Mouse (Mus musculus): ENCODE results near the gene Med10. TPM values are rescaled to one million over a fixed set of nuclear protein-coding genes. Genes with fewer than 3 reads are reported as not detected.

Med10 gene
- polyA plus RNA-seq, 1 experiment from 2014 or later = 170 TPM

GRCm38 (mm10) chr13:69809681-69810611 lies 7.8 kb downstream of the Med10 start:
- peaks cover 11% of the 10 kb centered on the region for H3K4me1 ChIP-seq
- under 1% methylated on average over 55 of the region's 55 CpGs for WGBS
- no peaks in the 10 kb centered on the region for H3K27me3 ChIP-seq (ENCODE audit: low read depth, poor library complexity, severe bottlenecking)
- H3K4me3 ChIP-seq = peak overlapping the region; percentile 89
- peak; percentile 95 for DNase-seq (ENCODE audit: low spot score)
- H3K27ac ChIP-seq = peak overlapping the region; percentile 90
- H3K9me3 ChIP-seq (replicated peaks) = no peaks in the 10 kb centered on the region
- H3K36me3 ChIP-seq = peaks cover 39% of the 10 kb centered on the region

- DNase-seq (ENCODE audit: low spot score) = no peak
- H3K27ac ChIP-seq = no peak overlapping the region
- peak overlapping the region; percentile 89 for H3K4me3 ChIP-seq
- H3K4me1 ChIP-seq = peaks cover 11% of the 10 kb centered on the region
- peaks cover 50% of the 10 kb centered on the region for H3K36me3 ChIP-seq
- WGBS = 93% methylated on average over 14 of the region's 14 CpGs
- no peaks in the 10 kb centered on the region for H3K27me3 ChIP-seq (ENCODE audit: low read depth, poor library complexity, severe bottlenecking)
- H3K9me3 ChIP-seq (replicated peaks) = no peaks in the 10 kb centered on the region
Observed at GRCm38 (mm10) chr13:69810936-69811680, 8.9 kb downstream of the Med10 start.

DNA sequence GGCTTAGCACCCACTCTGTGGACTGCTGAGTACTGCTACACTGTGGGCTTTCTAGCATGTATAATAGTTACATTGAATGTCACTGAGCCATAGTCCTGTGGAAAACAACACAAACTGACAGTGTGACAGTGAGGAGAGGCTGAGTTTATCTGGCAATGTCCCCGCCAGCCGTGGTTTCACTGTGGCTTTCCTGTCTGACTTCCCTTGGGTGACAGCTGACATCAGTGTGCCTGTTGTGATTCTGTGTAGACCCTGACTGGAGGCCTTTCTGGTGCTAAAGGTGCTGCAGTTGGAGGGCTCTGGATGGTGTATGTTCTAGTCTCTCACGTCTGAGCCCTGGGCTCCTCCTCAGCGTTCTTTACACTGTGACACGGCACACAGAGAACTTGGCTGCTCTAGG lies 11.7 kb downstream of the Med10 start:
- Histone ChIP-seq H3K4me1 (peaks cover 11% of the 10 kb centered on the region), H3K27me3 (ENCODE audit: low read depth, poor library complexity, severe bottlenecking) (no peaks in the 10 kb centered on the region), H3K36me3 (peaks cover 68% of the 10 kb centered on the region), H3K27ac (no peak overlapping the region), H3K4me3 (no peak overlapping the region), H3K9me3 (replicated peaks) (no peaks in the 10 kb centered on the region)
- WGBS = 91% methylated on average over 5 of the region's 5 CpGs
- DNase-seq (ENCODE audit: low spot score) = no peak

DNA sequence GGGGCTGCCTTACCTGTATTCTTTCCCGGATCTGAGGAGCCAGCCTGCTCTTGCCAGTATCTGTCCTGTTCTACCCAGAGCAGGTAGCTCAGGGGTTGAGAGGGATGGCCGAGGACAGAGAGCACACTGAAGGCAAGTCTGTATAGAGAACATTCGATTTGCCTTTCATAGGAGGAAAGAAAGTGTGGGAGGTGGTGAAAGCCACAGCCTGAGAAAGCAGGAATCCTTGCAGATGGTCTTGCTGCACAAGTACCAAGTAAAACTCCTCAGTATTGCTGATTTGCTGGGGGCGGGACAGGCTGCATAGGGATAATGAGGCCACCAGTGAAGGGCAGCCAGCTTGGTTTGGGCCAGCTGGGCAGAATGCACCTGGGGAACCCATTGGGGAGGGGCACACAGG lies 16.1 kb downstream of the Med10 start:
- WGBS = 86% methylated on average over 4 of the region's 4 CpGs
- Histone ChIP-seq H3K27ac (no peak overlapping the region), H3K4me1 (peaks cover 13% of the 10 kb centered on the region), H3K4me3 (no peak overlapping the region), H3K9me3 (replicated peaks) (no peaks in the 10 kb centered on the region), H3K27me3 (ENCODE audit: low read depth, poor library complexity, severe bottlenecking) (no peaks in the 10 kb centered on the region), H3K36me3 (peaks cover 46% of the 10 kb centered on the region)
- no peak for DNase-seq (ENCODE audit: low spot score)

- H3K27ac ChIP-seq = no peak overlapping the region
- 56% methylated on average over 3 of the region's 3 CpGs for WGBS
Observed at GRCm38 (mm10) chr13:69821169-69821822, 19.1 kb downstream of the Med10 start.

DNA sequence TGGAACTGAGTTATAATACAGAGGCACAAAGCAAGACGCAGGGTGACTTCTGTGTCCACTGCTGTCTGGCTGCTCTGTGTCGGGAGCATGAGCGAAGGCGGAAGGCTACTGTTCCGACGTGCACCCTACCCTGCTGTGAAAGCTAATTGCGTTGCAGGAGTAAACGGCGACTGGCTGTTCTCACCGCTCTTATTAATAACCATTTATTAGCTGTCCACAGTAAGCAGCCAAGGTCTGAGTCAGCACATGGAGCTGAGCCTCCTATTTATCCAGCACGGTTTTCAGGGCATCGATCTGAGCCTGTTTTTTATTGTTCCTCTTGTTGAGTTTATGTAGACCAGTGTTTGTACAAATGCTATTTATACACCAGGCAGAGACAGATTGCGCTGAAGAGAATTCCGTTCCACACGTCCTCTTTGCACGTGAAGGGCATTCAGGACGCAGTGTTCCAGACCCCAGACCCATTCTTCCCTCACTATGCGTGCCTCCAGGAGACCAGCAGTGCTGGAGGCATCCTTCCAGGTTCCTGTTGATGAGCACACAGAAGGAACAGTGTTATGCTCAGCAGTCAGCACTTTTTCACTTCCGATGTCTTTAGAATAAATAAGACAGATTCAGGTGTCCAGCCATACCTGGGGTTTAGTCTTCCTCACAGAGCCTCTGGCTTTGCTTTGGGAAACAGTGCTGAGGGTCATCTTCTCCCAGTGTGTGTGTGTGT lies 21.9 kb downstream of the Med10 start:
- H3K4me3 ChIP-seq = no peak overlapping the region
- no peaks in the 10 kb centered on the region for H3K9me3 ChIP-seq (replicated peaks)
- no peaks in the 10 kb centered on the region for H3K36me3 ChIP-seq
- WGBS = 81% methylated on average over 19 of the region's 19 CpGs
- H3K4me1 ChIP-seq = peaks cover 32% of the 10 kb centered on the region
- H3K27ac ChIP-seq = no peak overlapping the region
- DNase-seq (ENCODE audit: low spot score) = no peak
- no peaks in the 10 kb centered on the region for H3K27me3 ChIP-seq (ENCODE audit: low read depth, poor library complexity, severe bottlenecking)

More at GRCm38 (mm10) chr13:69821169-69821822, 19.1 kb downstream of the Med10 start:
- Histone ChIP-seq H3K9me3 (replicated peaks) (no peaks in the 10 kb centered on the region), H3K4me1 (peaks cover 32% of the 10 kb centered on the region), H3K27me3 (ENCODE audit: low read depth, poor library complexity, severe bottlenecking) (no peaks in the 10 kb centered on the region), H3K36me3 (peaks cover 16% of the 10 kb centered on the region), H3K4me3 (no peak overlapping the region)
- no peak for DNase-seq (ENCODE audit: low spot score)

- no peaks in the 10 kb centered on the region for H3K27me3 ChIP-seq (ENCODE audit: low read depth, poor library complexity, severe bottlenecking)
- no peak overlapping the region for H3K27ac ChIP-seq
- no peaks in the 10 kb centered on the region for H3K9me3 ChIP-seq (replicated peaks)
- H3K36me3 ChIP-seq = no peaks in the 10 kb centered on the region
- H3K4me3 ChIP-seq = no peak overlapping the region
- H3K4me1 ChIP-seq = peaks cover 32% of the 10 kb centered on the region
- no peak for DNase-seq (ENCODE audit: low spot score)
- WGBS = 61% methylated on average over 8 of the region's 8 CpGs
Observed at GRCm38 (mm10) chr13:69825396-69826095, 23.4 kb downstream of the Med10 start.

- WGBS = 91% methylated on average over 8 of the region's 8 CpGs
- Histone ChIP-seq H3K4me3 (no peak overlapping the region), H3K9me3 (replicated peaks) (no peaks in the 10 kb centered on the region), H3K4me1 (peaks cover 4% of the 10 kb centered on the region), H3K36me3 (no peaks in the 10 kb centered on the region), H3K27ac (no peak overlapping the region), H3K27me3 (ENCODE audit: low read depth, poor library complexity, severe bottlenecking) (no peaks in the 10 kb centered on the region)
- DNase-seq (ENCODE audit: low spot score) = no peak
Observed at GRCm38 (mm10) chr13:69830606-69831005, 28.4 kb downstream of the Med10 start.

DNA sequence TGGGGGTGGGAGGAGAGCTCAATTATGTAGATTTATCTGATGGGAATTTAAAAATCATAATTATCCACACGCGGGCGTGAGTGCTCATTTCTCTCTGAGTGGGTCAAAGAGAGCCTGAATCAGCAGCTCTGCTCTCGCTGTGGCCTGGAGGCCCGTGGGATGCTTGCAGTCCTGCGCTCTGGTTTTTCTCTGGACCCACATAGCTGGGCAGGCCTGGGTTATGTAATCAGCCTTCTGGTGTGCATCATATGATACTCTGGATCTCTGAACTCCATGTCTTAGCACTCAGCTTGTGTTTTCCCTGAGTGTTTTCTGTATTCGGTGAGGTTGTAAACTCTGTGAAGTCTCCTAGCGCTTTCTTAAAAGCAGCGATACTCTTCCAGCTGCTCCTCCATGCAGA lies 30.4 kb downstream of the Med10 start:
- H3K4me1 ChIP-seq = no peaks in the 10 kb centered on the region
- H3K27ac ChIP-seq = no peak overlapping the region
- DNase-seq (ENCODE audit: low spot score) = no peak
- H3K4me3 ChIP-seq = no peak overlapping the region
- no peaks in the 10 kb centered on the region for H3K9me3 ChIP-seq (replicated peaks)
- H3K27me3 ChIP-seq (ENCODE audit: low read depth, poor library complexity, severe bottlenecking) = no peaks in the 10 kb centered on the region
- no peaks in the 10 kb centered on the region for H3K36me3 ChIP-seq
- WGBS = 93% methylated on average over 9 of the region's 9 CpGs

DNA sequence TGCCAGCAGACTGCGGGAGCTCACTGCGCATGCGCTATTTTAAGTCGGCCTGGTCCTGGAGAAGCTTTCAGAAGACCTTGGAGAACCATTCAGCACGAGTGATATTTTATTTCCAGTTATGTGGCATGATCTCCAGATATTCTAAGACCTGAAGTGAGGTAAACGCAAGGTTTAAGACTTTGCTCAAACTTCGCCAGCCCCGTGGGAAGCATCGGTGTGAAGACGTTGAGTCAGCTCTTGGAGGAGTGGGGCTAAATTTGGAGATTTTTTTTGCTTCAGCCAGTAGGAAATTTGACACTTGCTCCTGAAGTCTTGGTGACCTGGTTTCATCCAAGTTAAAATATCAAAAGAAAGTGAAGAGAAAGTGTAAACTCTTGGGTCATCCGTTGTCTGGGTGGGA lies 31.2 kb downstream of the Med10 start:
- WGBS = 91% methylated on average over 11 of the region's 11 CpGs
- Histone ChIP-seq H3K27ac (no peak overlapping the region), H3K4me1 (no peaks in the 10 kb centered on the region), H3K4me3 (no peak overlapping the region), H3K36me3 (no peaks in the 10 kb centered on the region), H3K27me3 (ENCODE audit: low read depth, poor library complexity, severe bottlenecking) (no peaks in the 10 kb centered on the region), H3K9me3 (replicated peaks) (no peaks in the 10 kb centered on the region)
- no peak for DNase-seq (ENCODE audit: low spot score)

DNA sequence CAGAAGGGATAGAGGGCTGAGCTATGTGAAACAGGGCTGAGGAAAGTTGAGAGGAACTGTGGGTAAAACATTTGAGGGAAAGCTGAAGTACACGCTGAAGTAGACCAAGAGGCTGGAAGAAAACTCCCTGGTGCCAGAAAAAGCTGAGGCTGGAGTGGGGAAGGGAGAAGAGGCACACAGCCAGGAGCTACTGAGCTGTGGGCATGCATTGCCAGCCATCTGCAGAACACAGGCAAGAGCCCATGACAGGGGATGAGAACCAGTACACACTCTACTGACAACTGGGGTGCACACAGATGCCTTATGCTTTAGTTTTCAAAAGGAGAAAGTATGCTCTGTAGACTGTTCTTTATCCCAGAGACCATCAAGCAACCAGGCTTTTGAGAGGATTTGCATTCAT lies 43.4 kb downstream of the Med10 start:
- Histone ChIP-seq H3K27me3 (ENCODE audit: low read depth, poor library complexity, severe bottlenecking) (no peaks in the 10 kb centered on the region), H3K9me3 (replicated peaks) (no peaks in the 10 kb centered on the region), H3K4me3 (no peak overlapping the region), H3K36me3 (no peaks in the 10 kb centered on the region), H3K4me1 (no peaks in the 10 kb centered on the region), H3K27ac (no peak overlapping the region)
- WGBS = 81% methylated on average over 1 of the region's 1 CpGs
- no peak for DNase-seq (ENCODE audit: low spot score)

GRCm38 (mm10) chr13:69849579-69849978 lies 47.4 kb downstream of the Med10 start:
- Histone ChIP-seq H3K27me3 (ENCODE audit: low read depth, poor library complexity, severe bottlenecking) (no peaks in the 10 kb centered on the region), H3K27ac (no peak overlapping the region), H3K9me3 (replicated peaks) (no peaks in the 10 kb centered on the region), H3K36me3 (no peaks in the 10 kb centered on the region), H3K4me1 (no peaks in the 10 kb centered on the region), H3K4me3 (no peak overlapping the region)
- no peak for DNase-seq (ENCODE audit: low spot score)
- 86% methylated on average over 1 of the region's 1 CpGs for WGBS

Measured in limb, embryonic 10.5 days (tissue).